Mouse (Mus musculus): ENCODE measurements around the gene Selenbp2. TPM values are rescaled to one million over a fixed set of nuclear protein-coding genes. Genes with fewer than 3 reads are reported as not detected.
"Not testable (repeated sequence)": the region's sequence is repeated elsewhere in the genome, so short reads cannot be mapped to it uniquely, and the experiment has no call there.

Gene Selenbp2
- total and polyA plus RNA-seq, 3 experiments, result not detected

DNA sequence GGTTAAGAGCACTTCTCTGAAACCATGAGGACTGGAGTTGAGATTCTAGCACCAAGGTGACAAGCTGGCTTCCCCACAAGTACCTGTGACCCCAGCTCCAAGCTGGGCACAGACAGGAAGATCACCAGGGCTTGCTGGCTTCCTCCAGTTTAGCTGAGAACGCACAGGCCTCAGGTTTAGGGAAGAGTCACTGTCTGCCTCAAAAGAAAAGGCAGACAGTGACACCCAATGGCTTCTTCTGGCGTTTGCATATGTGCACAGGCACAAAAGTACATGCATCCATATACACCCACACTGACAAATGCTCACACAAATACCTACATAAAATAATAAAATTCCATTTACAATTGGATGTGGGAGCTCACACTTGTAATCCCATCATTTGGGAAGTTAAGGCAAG lies 30.3 kb downstream of the Selenbp2 start:
- H3K4me3 ChIP-seq (replicated peaks in 1 of 3; ENCODE audit: low read depth in 2 of 3, low read length in 2 of 3, poor library complexity in 1 of 3); H3K9me3 ChIP-seq (replicated peaks; ENCODE audit: low read length); H3K4me2 ChIP-seq (ENCODE audit: insufficient read depth, low read depth, poor library complexity, severe bottlenecking); H3K9ac ChIP-seq (ENCODE audit: insufficient read depth, low read depth); H3K27me3 ChIP-seq (replicated peaks); H3K36me3 ChIP-seq (replicated peaks in 1 of 2; ENCODE audit: control insufficient read depth in 1 of 2, insufficient read depth in 1 of 2, low read length in 1 of 2); dilution Hi-C loops (cut with MboI; ENCODE audit: extremely low pct_ligation_motif_present, extremely low pct_unique_long_range_greater_than_20kb, low sequenced_read_pairs); DNase-seq (ENCODE audit: extremely low read depth); in situ Hi-C loops (cut with MboI; ENCODE audit: low pct_ligation_motif_present, low pct_unique_long_range_greater_than_20kb, low sequenced_read_pairs); H3K79me2 ChIP-seq (replicated peaks; ENCODE audit: control insufficient read depth, extremely low read depth, insufficient read depth, poor library complexity, severe bottlenecking); H3K4me1 ChIP-seq (ENCODE audit: control insufficient read depth in 1 of 2, insufficient read depth in 2 of 2); H3K27ac ChIP-seq (ENCODE audit: insufficient read depth, low read depth): not testable (repeated sequence)
- TF ChIP-seq RAD21 (IDR thresholded peaks at IDR 0.05; ENCODE audit: low read depth, low read length) (peak; percentile 36), CTCF (conservative IDR thresholded peaks at IDR 0.05 in 1 of 2, IDR thresholded peaks at IDR 0.05 in 1 of 2; ENCODE audit: low read depth in 2 of 2, low read length in 2 of 2) (peak in 1 of 2 experiments; percentile 40; a peak in 2 of 4 replicates), SMC3 (IDR thresholded peaks at IDR 0.05; ENCODE audit: low read depth, low read length) (peak; percentile 23)

GRCm38 (mm10) chr3:94745691-94746090 lies 52.3 kb downstream of the Selenbp2 start:
- H3K4me2 ChIP-seq (ENCODE audit: insufficient read depth, low read depth, poor library complexity, severe bottlenecking), result no peak overlapping the region
- no peaks in the 10 kb centered on the region for H3K4me1 ChIP-seq (ENCODE audit: control insufficient read depth in 1 of 2, insufficient read depth in 2 of 2)
- no peaks in the 10 kb centered on the region for H3K79me2 ChIP-seq (replicated peaks; ENCODE audit: control insufficient read depth, extremely low read depth, insufficient read depth, poor library complexity, severe bottlenecking)
- no peak overlapping the region for H3K27ac ChIP-seq (ENCODE audit: insufficient read depth, low read depth)
- no peak overlapping the region for H3K9ac ChIP-seq (ENCODE audit: insufficient read depth, low read depth)
- H3K36me3 ChIP-seq (replicated peaks in 1 of 2; ENCODE audit: control insufficient read depth in 1 of 2, insufficient read depth in 1 of 2, low read length in 1 of 2), result no peaks in the 10 kb centered on the region
- no peaks in the 10 kb centered on the region for H3K27me3 ChIP-seq (replicated peaks)
- H3K9me3 ChIP-seq (replicated peaks; ENCODE audit: low read length), result no peaks in the 10 kb centered on the region
- H3K4me3 ChIP-seq (replicated peaks in 1 of 3; ENCODE audit: low read depth in 2 of 3, low read length in 2 of 3, poor library complexity in 1 of 3), result no peak overlapping the region
- in situ Hi-C loops (cut with MboI; ENCODE audit: low pct_ligation_motif_present, low pct_unique_long_range_greater_than_20kb, low sequenced_read_pairs), result no loop called here
- TF ChIP-seq JUND (conservative IDR thresholded peaks at IDR 0.05; ENCODE audit: low read depth, low read length), result no peak
- TF ChIP-seq RCOR1 (conservative IDR thresholded peaks at IDR 0.05; ENCODE audit: low read depth, low read length), result no peak
- no peak for TF ChIP-seq MYC (IDR thresholded peaks at IDR 0.05; ENCODE audit: low read depth, low read length)
- TF ChIP-seq USF1 (IDR thresholded peaks at IDR 0.05; ENCODE audit: low read depth, low read length), result no peak
- dilution Hi-C loops (cut with MboI; ENCODE audit: extremely low pct_ligation_motif_present, extremely low pct_unique_long_range_greater_than_20kb, low sequenced_read_pairs), result no loop called here
- DNase-seq (ENCODE audit: extremely low read depth), result no peak

Other genes with a start within 250 kb of the Selenbp2 start
- gene Oaz3, start 249.6 kb upstream of the Selenbp2 start, total RNA-seq (2012; rRNA removed), result 0.51 and 0.80 TPM in 2 replicates
- not detected in 2 replicates for gene Oaz3, start 249.6 kb upstream of the Selenbp2 start, total RNA-seq (2014; rRNA removed)
- 0.29 and 0.71 TPM in 2 replicates for gene Oaz3, start 249.6 kb upstream of the Selenbp2 start, polyA plus RNA-seq (2012; ENCODE audit: insufficient read length, low read depth)
- gene Celf3, start 215.3 kb upstream of the Selenbp2 start, total RNA-seq (2012; rRNA removed), result 0.13 and 0.21 TPM in 2 replicates
- not detected in 2 replicates for gene Celf3, start 215.3 kb upstream of the Selenbp2 start, total RNA-seq (2014; rRNA removed)
- 0.56 and 0.70 TPM in 2 replicates for gene Celf3, start 215.3 kb upstream of the Selenbp2 start, polyA plus RNA-seq (2012; ENCODE audit: insufficient read length, low read depth)
- not detected in 2 replicates for gene Riiad1, start 213.2 kb upstream of the Selenbp2 start, total RNA-seq (2012; rRNA removed)
- not detected in 2 replicates for gene Riiad1, start 213.2 kb upstream of the Selenbp2 start, total RNA-seq (2014; rRNA removed)
- not detected in 2 replicates for gene Riiad1, start 213.2 kb upstream of the Selenbp2 start, polyA plus RNA-seq (2012; ENCODE audit: insufficient read length, low read depth)
- gene Snx27, start 110.8 kb upstream of the Selenbp2 start, total RNA-seq (2012; rRNA removed), result 23.1 and 24.9 TPM in 2 replicates
- gene Snx27, start 110.8 kb upstream of the Selenbp2 start, total RNA-seq (2014; rRNA removed), result 31.3 and 34.9 TPM in 2 replicates
- gene Snx27, start 110.8 kb upstream of the Selenbp2 start, polyA plus RNA-seq (2012; ENCODE audit: insufficient read length, low read depth), result 30.2 and 35.3 TPM in 2 replicates
- gene Gm10972, start 50.4 kb upstream of the Selenbp2 start, total RNA-seq (2012; rRNA removed), result not detected in 2 replicates
- gene Gm10972, start 50.4 kb upstream of the Selenbp2 start, total RNA-seq (2014; rRNA removed), result not detected in 2 replicates
- gene Gm10972, start 50.4 kb upstream of the Selenbp2 start, polyA plus RNA-seq (2012; ENCODE audit: insufficient read length, low read depth), result not detected in 2 replicates
- 3.4 and 4.0 TPM in 2 replicates for gene Tuft1, start 34.7 kb upstream of the Selenbp2 start, total RNA-seq (2012; rRNA removed)
- gene Tuft1, start 34.7 kb upstream of the Selenbp2 start, total RNA-seq (2014; rRNA removed), result 7.4 and 7.7 TPM in 2 replicates
- gene Tuft1, start 34.7 kb upstream of the Selenbp2 start, polyA plus RNA-seq (2012; ENCODE audit: insufficient read length, low read depth), result 7.2 and 7.5 TPM in 2 replicates
- 0.17 and 0.25 TPM in 2 replicates for gene Cgn, start 92.9 kb downstream of the Selenbp2 start, total RNA-seq (2012; rRNA removed)
- gene Cgn, start 92.9 kb downstream of the Selenbp2 start, total RNA-seq (2014; rRNA removed), result 0.04 TPM in 1 of 2 replicates, not detected in the other
- gene Cgn, start 92.9 kb downstream of the Selenbp2 start, polyA plus RNA-seq (2012; ENCODE audit: insufficient read length, low read depth), result 0.41 and 1.1 TPM in 2 replicates
- 9.5 and 10.1 TPM in 2 replicates for gene Pogz, start 144.0 kb downstream of the Selenbp2 start, total RNA-seq (2012; rRNA removed)
- gene Pogz, start 144.0 kb downstream of the Selenbp2 start, total RNA-seq (2014; rRNA removed), result 6.7 and 7.7 TPM in 2 replicates
- gene Pogz, start 144.0 kb downstream of the Selenbp2 start, polyA plus RNA-seq (2012; ENCODE audit: insufficient read length, low read depth), result 23.4 and 23.6 TPM in 2 replicates
- gene Psmb4, start 193.4 kb downstream of the Selenbp2 start, total RNA-seq (2012; rRNA removed), result 554 and 695 TPM in 2 replicates
- 798 and 801 TPM in 2 replicates for gene Psmb4, start 193.4 kb downstream of the Selenbp2 start, total RNA-seq (2014; rRNA removed)
- gene Psmb4, start 193.4 kb downstream of the Selenbp2 start, polyA plus RNA-seq (2012; ENCODE audit: insufficient read length, low read depth), result 435 and 481 TPM in 2 replicates
- 0.08 and 0.25 TPM in 2 replicates for gene Selenbp1, start 239.5 kb downstream of the Selenbp2 start, total RNA-seq (2012; rRNA removed)
- gene Selenbp1, start 239.5 kb downstream of the Selenbp2 start, total RNA-seq (2014; rRNA removed), result not detected in 2 replicates
- not detected in 2 replicates for gene Selenbp1, start 239.5 kb downstream of the Selenbp2 start, polyA plus RNA-seq (2012; ENCODE audit: insufficient read length, low read depth)

Measured in CH12.LX (cell line).